Mouse (Mus musculus) embryo, embryonic 11 days (tissue): ENCODE results near the gene Qtrt1.
"Not testable (repeated sequence)": the region's sequence is repeated elsewhere in the genome, so short reads cannot be mapped to it uniquely, and the experiment has no call there.

Experiments
- DNase-seq: peaks from one replicate; pipeline ENCODE4 v3.0.0-alpha.2; 2015

Gene Qtrt1

GRCm38 (mm10) chr9:21453003-21453402, 41.4 kb downstream of the Qtrt1 start:
- DNase-seq, result no peak

- no peak for DNase-seq
These were observed 41.8 kb downstream of the Qtrt1 start for GRCm38 (mm10) chr9:21453459-21453858.

DNA sequence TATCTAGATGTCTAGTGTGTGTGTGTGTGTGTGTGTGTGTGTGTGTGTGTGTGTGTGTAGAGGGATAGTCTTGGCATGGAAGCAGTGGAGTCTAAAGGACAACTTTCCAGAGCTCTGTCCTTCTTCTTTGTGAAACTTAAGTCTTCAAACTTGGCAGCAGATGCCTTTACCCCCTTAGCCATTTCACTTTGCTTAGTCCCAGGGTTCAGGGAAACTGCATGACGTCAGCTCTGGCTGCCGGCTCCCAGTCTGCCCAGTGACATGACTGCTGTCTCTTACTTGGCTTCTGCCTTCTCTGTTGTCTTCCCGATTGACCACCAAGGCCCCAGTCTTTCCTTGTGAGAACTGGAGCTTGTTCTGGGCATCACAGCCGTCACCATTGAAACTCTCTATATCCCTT, 42.9 kb downstream of the Qtrt1 start:
- DNase-seq, result no peak

GRCm38 (mm10) chr9:21455103-21455770, 43.6 kb downstream of the Qtrt1 start:
- DNase-seq, result no peak

- DNase-seq, result no peak
These were observed 44.8 kb downstream of the Qtrt1 start for GRCm38 (mm10) chr9:21456246-21456929.

- no peak for DNase-seq
These were observed 45.4 kb downstream of the Qtrt1 start for GRCm38 (mm10) chr9:21456930-21457634.

- no peak for DNase-seq
These were observed 47.2 kb downstream of the Qtrt1 start for GRCm38 (mm10) chr9:21458821-21459220.

GRCm38 (mm10) chr9:21460400-21460940, 48.8 kb downstream of the Qtrt1 start:
- DNase-seq, result no peak

- peak; percentile 5 for DNase-seq
These were observed 51.5 kb downstream of the Qtrt1 start for GRCm38 (mm10) chr9:21463138-21463590.

DNA sequence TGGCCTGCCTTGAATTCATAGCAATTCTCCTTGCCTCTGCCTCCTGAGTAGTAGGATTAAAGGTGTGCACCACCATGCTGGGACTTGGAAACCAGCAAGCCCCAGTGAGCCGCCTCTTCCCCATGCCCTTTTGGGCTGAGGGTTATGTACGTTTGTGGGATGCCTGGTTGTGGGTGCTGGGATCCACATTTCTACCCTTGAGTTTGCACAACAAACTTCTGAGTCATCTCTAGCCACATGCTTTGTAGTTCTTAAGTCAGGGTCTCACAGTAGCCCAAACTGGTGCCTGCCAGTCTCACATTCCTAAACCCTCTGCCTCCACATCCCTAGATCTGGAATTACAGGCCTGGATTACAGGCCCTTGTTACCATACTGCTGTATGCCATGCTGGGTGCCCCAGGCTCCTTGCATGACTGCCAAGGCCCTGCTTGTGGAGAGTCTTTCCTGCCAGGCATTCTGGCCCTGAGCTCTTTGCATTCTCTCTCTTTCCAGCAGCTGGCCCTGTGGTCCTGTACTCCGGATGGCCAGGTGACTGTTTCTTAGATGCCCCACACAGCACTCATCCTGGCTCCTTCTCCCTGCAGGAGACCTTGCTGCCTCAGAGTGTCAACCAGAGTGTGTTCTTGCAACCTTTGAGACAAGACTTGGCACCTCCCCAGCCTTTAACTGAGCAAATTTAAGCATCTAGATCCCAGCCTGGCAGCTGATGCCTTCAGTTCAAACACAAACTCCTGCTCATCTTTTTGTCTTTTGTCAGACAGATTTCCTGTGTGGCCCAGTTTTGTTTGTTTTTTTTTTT, 52.3 kb downstream of the Qtrt1 start:
- no peak for DNase-seq

- DNase-seq, result not testable (repeated sequence)
These were observed 52.9 kb downstream of the Qtrt1 start for GRCm38 (mm10) chr9:21464565-21464928.

- peak; percentile 42 for DNase-seq
These were observed 57.7 kb downstream of the Qtrt1 start for GRCm38 (mm10) chr9:21469032-21470024.
